Mouse (Mus musculus): ENCODE results near the gene Ccdc134. TPM values are rescaled to one million over a fixed set of nuclear protein-coding genes. Genes with fewer than 3 reads are reported as not detected.
A peak's percentile ranks its signal among the peaks of the same experiment; 100 is the strongest.

Gene Ccdc134
- total and polyA plus RNA-seq, 3 experiments, result 17.5 to 19.7 TPM; not detected in 1

GRCm38 (mm10) chr15:82151176-82151575 lies 23.5 kb downstream of the Ccdc134 start:
- Histone ChIP-seq H3K4me3 (ENCODE audit: control insufficient read depth in 1 of 2, insufficient read depth in 1 of 2, low read depth in 2 of 2, low read length in 2 of 2) (no peak overlapping the region), H3K9ac (ENCODE audit: control insufficient read depth, low read depth, low read length, poor library complexity, severe bottlenecking) (no peak overlapping the region), H3K4me1 (ENCODE audit: control insufficient read depth in 1 of 2, insufficient read depth in 2 of 2, low read length in 2 of 2) (peaks cover 2 to 21% of the 10 kb centered on the region in 2 experiments), H3K27ac (ENCODE audit: control insufficient read depth, low read depth, low read length) (no peak overlapping the region), H3K79me2 (ENCODE audit: control insufficient read depth, insufficient read depth, low read length, poor library complexity) (peaks cover 64% of the 10 kb centered on the region), H3K36me3 (ENCODE audit: control insufficient read depth in 1 of 2, insufficient read depth in 2 of 2, low read length in 2 of 2) (peaks cover 0 to 26% of the 10 kb centered on the region in 2 experiments; a peak in 3 of 4 replicates), H3K9me3 (replicated peaks; ENCODE audit: insufficient read depth, low read length) (no peaks in the 10 kb centered on the region), H3K27me3 (ENCODE audit: control insufficient read depth in 1 of 2, insufficient read depth in 2 of 2, low read length in 2 of 2) (no peaks in the 10 kb centered on the region)
- TF ChIP-seq MAX (IDR thresholded peaks at IDR 0.05; ENCODE audit: low read length) (no peak), HCFC1 (IDR thresholded peaks at IDR 0.05; ENCODE audit: low read depth, low read length) (no peak), ZKSCAN1 (IDR thresholded peaks at IDR 0.05; ENCODE audit: low read depth, low read length) (peak; percentile 79), NELFE (IDR thresholded peaks at IDR 0.05; ENCODE audit: low read depth, low read length) (no peak)
- no peak for DNase-seq (ENCODE audit: low read depth, low spot score)

DNA sequence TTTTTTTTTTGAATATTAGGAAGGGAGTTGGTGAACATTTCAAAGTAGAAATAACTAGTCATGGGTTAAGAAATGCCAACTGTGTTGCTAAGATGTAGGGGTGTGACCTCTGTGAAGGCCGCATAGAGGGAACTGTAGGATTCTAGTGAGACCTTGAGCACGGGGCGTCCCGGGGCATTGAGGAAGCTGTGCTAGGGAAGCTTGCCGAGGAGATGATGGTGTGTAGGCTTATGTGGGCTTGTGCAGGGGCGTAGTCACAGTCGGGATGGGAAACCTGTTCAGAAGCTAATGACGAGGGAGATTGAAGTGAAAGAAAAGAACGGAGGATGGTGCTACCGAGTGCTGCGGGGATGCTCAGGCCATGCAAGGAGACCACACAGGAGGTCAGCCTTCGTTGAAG lies 24.3 kb downstream of the Ccdc134 start:
- Histone ChIP-seq H3K36me3 (ENCODE audit: control insufficient read depth in 1 of 2, insufficient read depth in 2 of 2, low read length in 2 of 2) (peaks cover 0 to 31% of the 10 kb centered on the region in 2 experiments; a peak in 3 of 4 replicates), H3K79me2 (ENCODE audit: control insufficient read depth, insufficient read depth, low read length, poor library complexity) (peaks cover 64% of the 10 kb centered on the region), H3K4me3 (ENCODE audit: control insufficient read depth in 1 of 2, insufficient read depth in 1 of 2, low read depth in 2 of 2, low read length in 2 of 2) (no peak overlapping the region), H3K9me3 (replicated peaks; ENCODE audit: insufficient read depth, low read length) (no peaks in the 10 kb centered on the region), H3K27ac (ENCODE audit: control insufficient read depth, low read depth, low read length) (no peak overlapping the region), H3K27me3 (ENCODE audit: control insufficient read depth in 1 of 2, insufficient read depth in 2 of 2, low read length in 2 of 2) (no peaks in the 10 kb centered on the region), H3K9ac (ENCODE audit: control insufficient read depth, low read depth, low read length, poor library complexity, severe bottlenecking) (no peak overlapping the region), H3K4me1 (ENCODE audit: control insufficient read depth in 1 of 2, insufficient read depth in 2 of 2, low read length in 2 of 2) (peaks cover 3 to 28% of the 10 kb centered on the region in 2 experiments)
- no peak for TF ChIP-seq HCFC1 (IDR thresholded peaks at IDR 0.05; ENCODE audit: low read depth, low read length)
- no peak for TF ChIP-seq BHLHE40 (IDR thresholded peaks at IDR 0.05; ENCODE audit: borderline replicate concordance, low read depth, low read length)
- DNase-seq (ENCODE audit: low read depth, low spot score), result no peak

DNA sequence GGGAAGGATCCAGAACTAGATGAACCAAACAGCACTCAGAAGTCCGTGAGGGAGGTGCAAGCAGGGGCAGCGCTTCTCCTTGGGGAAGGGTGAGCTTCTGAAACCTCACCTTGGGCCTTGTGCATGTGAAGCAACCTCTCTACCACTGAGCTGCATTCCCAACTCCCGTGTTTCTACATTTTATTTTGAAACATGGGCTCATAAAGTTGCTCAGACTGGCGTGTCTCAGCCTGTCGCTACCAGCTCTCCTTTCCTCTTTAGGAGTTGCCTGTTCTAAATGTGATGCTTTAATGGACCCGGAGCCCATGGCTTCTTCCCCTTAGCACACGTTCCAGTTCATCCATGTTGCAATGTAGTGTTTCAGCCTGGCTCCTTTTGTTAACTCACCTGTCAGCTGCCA lies 24.7 kb downstream of the Ccdc134 start:
- Histone ChIP-seq H3K79me2 (ENCODE audit: control insufficient read depth, insufficient read depth, low read length, poor library complexity) (peaks cover 61% of the 10 kb centered on the region), H3K27ac (ENCODE audit: control insufficient read depth, low read depth, low read length) (no peak overlapping the region), H3K27me3 (ENCODE audit: control insufficient read depth in 1 of 2, insufficient read depth in 2 of 2, low read length in 2 of 2) (no peaks in the 10 kb centered on the region), H3K36me3 (ENCODE audit: control insufficient read depth in 1 of 2, insufficient read depth in 2 of 2, low read length in 2 of 2) (peaks cover 0 to 31% of the 10 kb centered on the region in 2 experiments; a peak in 3 of 4 replicates), H3K4me1 (ENCODE audit: control insufficient read depth in 1 of 2, insufficient read depth in 2 of 2, low read length in 2 of 2) (peaks cover 3 to 28% of the 10 kb centered on the region in 2 experiments), H3K9ac (ENCODE audit: control insufficient read depth, low read depth, low read length, poor library complexity, severe bottlenecking) (no peak overlapping the region), H3K9me3 (replicated peaks; ENCODE audit: insufficient read depth, low read length) (no peaks in the 10 kb centered on the region), H3K4me3 (ENCODE audit: control insufficient read depth in 1 of 2, insufficient read depth in 1 of 2, low read depth in 2 of 2, low read length in 2 of 2) (no peak overlapping the region)
- DNase-seq (ENCODE audit: low read depth, low spot score), result no peak
- TF ChIP-seq POLR2A (IDR thresholded peaks at IDR 0.05; ENCODE audit: control insufficient read depth in 1 of 2, insufficient read depth in 1 of 2, low read depth in 1 of 2, low read length in 2 of 2, poor library complexity in 1 of 2) (no peak), POLR2AphosphoS2 (IDR thresholded peaks at IDR 0.05; ENCODE audit: low read length) (no peak), ZKSCAN1 (IDR thresholded peaks at IDR 0.05; ENCODE audit: low read depth, low read length) (no peak), ELF1 (IDR thresholded peaks at IDR 0.05; ENCODE audit: low read depth, low read length) (no peak), NELFE (IDR thresholded peaks at IDR 0.05; ENCODE audit: low read depth, low read length) (no peak), MYB (IDR thresholded peaks at IDR 0.05; ENCODE audit: low read depth, low read length) (no peak), TCF12 (IDR thresholded peaks at IDR 0.05; ENCODE audit: low read depth, low read length) (no peak)
